Mouse (Mus musculus) spleen, adult 2 months (tissue): ENCODE results near the gene Rpl14. TPM values are rescaled to one million over a fixed set of nuclear protein-coding genes. Genes with fewer than 3 reads are reported as not detected.
A peak's percentile ranks its signal among the peaks of the same experiment; 100 is the strongest.

Experiments used
- DNase-seq, 2 experiments: peaks; one replicate each; pipeline versions ENCODE4 v3.0.0 to v3.0.0-alpha.2; 2012 to 2021; ENCODE audit warnings: low spot score in 2 of 2, low read depth in 1 of 2
- H3K27ac ChIP-seq: fragments of 200-500 bp; 2 replicates; pipeline ENCODE4 v1.5.1; 2012; ENCODE audit warnings: low read length, inconsistent platforms; ENCODE audit not compliant: insufficient read depth
- H3K27me3 ChIP-seq: fragments of 200-500 bp; 2 replicates; pipeline ENCODE4 v1.6.1; 2012; ENCODE audit warnings: mild to moderate bottlenecking, moderate library complexity, low read length, inconsistent platforms; ENCODE audit not compliant: control insufficient read depth, insufficient read depth
- H3K36me3 ChIP-seq: fragments of 200-500 bp; 2 replicates; pipeline ENCODE4 v1.6.1; 2012; ENCODE audit warnings: mild to moderate bottlenecking, low read length, inconsistent platforms; ENCODE audit not compliant: control insufficient read depth, insufficient read depth
- H3K4me1 ChIP-seq: fragments of 200-500 bp; 2 replicates; pipeline ENCODE4 v1.6.1; 2011; ENCODE audit warnings: inconsistent platforms; ENCODE audit not compliant: control insufficient read depth, insufficient read depth, insufficient read length
- H3K4me3 ChIP-seq: fragments of 200-500 bp; 2 replicates; pipeline ENCODE4 v1.5.1; 2011; ENCODE audit warnings: mild to moderate bottlenecking, inconsistent platforms; ENCODE audit not compliant: insufficient read depth, insufficient read length; ENCODE audit errors: extremely low read depth
- CTCF ChIP-seq: fragments of 200-500 bp; IDR thresholded peaks from 2 replicates; pipeline ENCODE4 v1.5.1; 2011; ENCODE audit warnings: mild to moderate bottlenecking, inconsistent platforms; ENCODE audit not compliant: insufficient read depth, insufficient read length, insufficient replicate concordance; ENCODE audit errors: extremely low read depth
- POLR2A ChIP-seq: fragments of 200-500 bp; IDR thresholded peaks from 2 replicates; pipeline ENCODE4 v1.6.1; 2011; ENCODE audit warnings: low read depth, low read length, inconsistent platforms
- WGBS: fragments of 180-500 bp; shearing (Covaris S2); methylation state at CpG from one replicate; pipeline ENCODE4 v1.1.7; 2018; 5-methylcytosine and 5-hydroxymethylcytosine counted together
- polyA plus RNA-seq: library from polyadenylated mRNA; depleted of rRNA; stranded (reverse); fragments of >200 nt; gene quantifications from 2 replicates; pipeline ENCODE4 v1.2.3, GENCODE M21; 2012; rRNA removed

The Rpl14 gene
- 353 and 541 TPM in 2 replicates for polyA plus RNA-seq

GRCm38 (mm10) chr9:120570741-120571592 lies at the start of gene Rpl14:
Gene Rpl14 (plus strand): TSS chr9:120571444.
- Histone ChIP-seq H3K27me3 (no peaks in the 10 kb centered on the region), H3K27ac (peak within 1 kb of the TSS; percentile 85), H3K4me3 (peak within 1 kb of the TSS; percentile 84), H3K36me3 (peaks cover 16% of the 10 kb centered on the region), H3K4me1 (peaks cover 6% of the 10 kb centered on the region; the same call in 1 of the 2 replicates)
- peak; percentile 93 to 98 for DNase-seq
- peak; percentile 91 for TF ChIP-seq POLR2A
- TF ChIP-seq CTCF = no peak
- WGBS = 3% methylated on average over 43 of the region's 43 CpGs

GRCm38 (mm10) chr9:120527270-120527669 lies 44.0 kb upstream of the Rpl14 start:
- TF ChIP-seq CTCF (no peak), POLR2A (no peak)
- Histone ChIP-seq H3K27me3 (no peaks in the 10 kb centered on the region), H3K4me1 (no peaks in the 10 kb centered on the region), H3K27ac (no peak overlapping the region), H3K36me3 (no peaks in the 10 kb centered on the region), H3K4me3 (no peak overlapping the region)
- WGBS = 75% methylated on average over 4 of the region's 4 CpGs
- no peak for DNase-seq

GRCm38 (mm10) chr9:120527919-120528318 lies 43.3 kb upstream of the Rpl14 start:
- no peak for DNase-seq
- Histone ChIP-seq H3K4me1 (no peaks in the 10 kb centered on the region), H3K4me3 (no peak overlapping the region), H3K36me3 (no peaks in the 10 kb centered on the region), H3K27me3 (no peaks in the 10 kb centered on the region), H3K27ac (no peak overlapping the region)
- 86% methylated on average over 8 of the region's 8 CpGs for WGBS
- TF ChIP-seq POLR2A = no peak
- TF ChIP-seq CTCF = no peak

- WGBS = 68% methylated on average over 17 of the region's 17 CpGs
- no peak for TF ChIP-seq POLR2A
- H3K27ac ChIP-seq = no peak overlapping the region
- H3K36me3 ChIP-seq = no peaks in the 10 kb centered on the region
- H3K27me3 ChIP-seq = no peaks in the 10 kb centered on the region
- no peaks in the 10 kb centered on the region for H3K4me1 ChIP-seq
- no peak overlapping the region for H3K4me3 ChIP-seq
- no peak for DNase-seq
Measured at GRCm38 (mm10) chr9:120528815-120529510, 42.3 kb upstream of the Rpl14 start.

- Histone ChIP-seq H3K36me3 (no peaks in the 10 kb centered on the region), H3K4me3 (no peak overlapping the region), H3K27me3 (no peaks in the 10 kb centered on the region), H3K27ac (no peak overlapping the region), H3K4me1 (no peaks in the 10 kb centered on the region)
- no peak for DNase-seq
- TF ChIP-seq CTCF (no peak), POLR2A (no peak)
- WGBS = 89% methylated on average over 5 of the region's 5 CpGs
Measured at GRCm38 (mm10) chr9:120530471-120530870, 40.8 kb upstream of the Rpl14 start.

GRCm38 (mm10) chr9:120532062-120532461 lies 39.2 kb upstream of the Rpl14 start:
- H3K27me3 ChIP-seq = no peaks in the 10 kb centered on the region
- H3K4me1 ChIP-seq = no peaks in the 10 kb centered on the region
- no peak for TF ChIP-seq CTCF
- no peak for TF ChIP-seq POLR2A
- WGBS = 86% methylated on average over 6 of the region's 6 CpGs
- no peak overlapping the region for H3K27ac ChIP-seq
- no peak for DNase-seq
- no peak overlapping the region for H3K4me3 ChIP-seq
- no peaks in the 10 kb centered on the region for H3K36me3 ChIP-seq
